Mouse (Mus musculus) limb, embryonic 14.5 days (tissue): ENCODE data around the gene Iglon5. TPM values are rescaled to one million over a fixed set of nuclear protein-coding genes. Genes with fewer than 3 reads are reported as not detected.

Experiments
- ATAC-seq: fragments of 200-750 bp; cut with Nextera tagmentation; 2 replicates; pipeline ENCODE4 v1.8.0; 2017; ENCODE audit warnings: low read depth, moderate number of reproducible peaks, moderate TSS enrichment; ENCODE audit not compliant: low FRiP score
- DNase-seq: peaks from one replicate; pipeline ENCODE4 v3.0.0-alpha.2; 2015; ENCODE audit warnings: low spot score
- H3K27ac ChIP-seq: fragments of 300-500 bp; sonication (generic); replicated peaks from 2 replicates; pipeline ENCODE4 v1.5.1; 2014; ENCODE audit warnings: low read depth, mild to moderate bottlenecking, low read length, moderate library complexity, mixed read lengths
- H3K27me3 ChIP-seq: fragments of 300-500 bp; sonication (generic); 2 replicates; pipeline ENCODE4 v1.6.1; 2014; ENCODE audit warnings: low read length, mixed read lengths; ENCODE audit not compliant: control insufficient read depth, insufficient read depth
- H3K36me3 ChIP-seq: fragments of 300-500 bp; sonication (generic); 2 replicates; pipeline ENCODE4 v1.6.1; 2014; ENCODE audit warnings: mild to moderate bottlenecking, low read length, moderate library complexity, mixed read lengths; ENCODE audit not compliant: control insufficient read depth, insufficient read depth
- H3K4me1 ChIP-seq: fragments of 300-500 bp; sonication (generic); 2 replicates; pipeline ENCODE4 v1.6.1; 2014; ENCODE audit warnings: antibody characterized with exemption, low read length, mixed read lengths; ENCODE audit not compliant: control insufficient read depth, insufficient read depth
- H3K4me2 ChIP-seq: fragments of 300-500 bp; sonication (generic); replicated peaks from 2 replicates; pipeline ENCODE4 v1.6.1; 2014; ENCODE audit warnings: low read depth, mild to moderate bottlenecking, low read length, moderate library complexity; ENCODE audit not compliant: severe bottlenecking
- H3K4me3 ChIP-seq: fragments of 300-500 bp; sonication (generic); replicated peaks from 2 replicates; pipeline ENCODE4 v1.5.1; 2014; ENCODE audit warnings: low read length
- H3K9ac ChIP-seq: fragments of 300-500 bp; sonication (generic); 2 replicates; pipeline ENCODE4 v1.6.1; 2014; ENCODE audit warnings: mild to moderate bottlenecking, low read depth, low read length, moderate library complexity; ENCODE audit not compliant: severe bottlenecking
- H3K9me3 ChIP-seq: fragments of 300-500 bp; sonication (generic); 2 replicates; pipeline ENCODE4 v1.6.1; 2016; ENCODE audit warnings: low read length; ENCODE audit not compliant: control insufficient read depth
- POLR2A ChIP-seq: fragments of 200-500 bp; IDR thresholded peaks from 2 replicates; pipeline ENCODE4 v1.8.0; 2012; ENCODE audit warnings: inconsistent platforms, mild to moderate bottlenecking, moderate library complexity, borderline replicate concordance; ENCODE audit not compliant: insufficient read depth, insufficient read length; ENCODE audit errors: extremely low read depth
- WGBS: fragments of 180-500 bp; shearing (Covaris S2); extraction: QIAGEN DNeasy Blood & Tissue Kit; methylation state at CpG from one replicate; pipeline ENCODE4 v1.1.7; 2014; 5-methylcytosine and 5-hydroxymethylcytosine counted together
- polyA plus RNA-seq, 2 experiments: library from polyadenylated mRNA; depleted of rRNA in 1 of 2; stranded (reverse) in 1 of 2; unstranded in 1 of 2; fragments of >200 nt; fragmentation: Nextera tagmentation in 1 of 2; extraction: Ambion mirVana in 1 of 2; gene quantifications; 2 replicates each; pipeline versions ENCODE4 v1.2.1 to v1.2.3; 2012 to 2014

Gene Iglon5
- polyA plus RNA-seq, 2 experiments = 1.1 to 25.1 TPM

GRCm38 (mm10) chr7:43495343-43496021, 5.6 kb upstream of the Iglon5 start:
- peak; percentile 33 for DNase-seq

GRCm38 (mm10) chr7:43490861-43491260, 986 bp upstream of the Iglon5 start:
- Histone ChIP-seq H3K4me1 (no peaks in the 10 kb centered on the region), H3K9me3 (no peaks in the 10 kb centered on the region), H3K4me3 (no peak overlapping the region; the same call in 1 of the 2 replicates), H3K36me3 (no peaks in the 10 kb centered on the region), H3K9ac (no peak overlapping the region), H3K27me3 (no peaks in the 10 kb centered on the region), H3K27ac (no peak overlapping the region), H3K4me2 (no peak overlapping the region)
- TF ChIP-seq POLR2A = no peak
- WGBS = 65% methylated on average over 9 of the region's 9 CpGs
- ATAC-seq (no peak), DNase-seq (no peak)

More at GRCm38 (mm10) chr7:43495343-43496021, 5.6 kb upstream of the Iglon5 start:
- Histone ChIP-seq H3K9me3 (no peaks in the 10 kb centered on the region), H3K4me2 (no peak overlapping the region), H3K9ac (no peak overlapping the region), H3K36me3 (no peaks in the 10 kb centered on the region), H3K27ac (no peak overlapping the region), H3K4me3 (no peak overlapping the region), H3K27me3 (no peaks in the 10 kb centered on the region), H3K4me1 (no peaks in the 10 kb centered on the region)
- 14% methylated on average over 21 of the region's 21 CpGs for WGBS
- TF ChIP-seq POLR2A = no peak
- ATAC-seq = no peak

- Histone ChIP-seq H3K36me3 (no peaks in the 10 kb centered on the region), H3K4me3 (peak overlapping the region; percentile 54), H3K9me3 (no peaks in the 10 kb centered on the region), H3K9ac (peak overlapping the region; percentile 77), H3K27me3 (no peaks in the 10 kb centered on the region), H3K27ac (no peak overlapping the region), H3K4me1 (no peaks in the 10 kb centered on the region), H3K4me2 (peak overlapping the region; percentile 82)
- no peak for TF ChIP-seq POLR2A
- WGBS = 0% methylated on average over 5 of the region's 13 CpGs
- ATAC-seq (peak; percentile 93), DNase-seq (peak; percentile 55)
Measured at GRCm38 (mm10) chr7:43490182-43490584, 308 bp upstream of the Iglon5 start.

- WGBS = 41% methylated on average over 5 of the region's 5 CpGs
- no peak overlapping the region for H3K9ac ChIP-seq
- H3K27me3 ChIP-seq = no peaks in the 10 kb centered on the region
- H3K4me3 ChIP-seq = no peak overlapping the region
- no peaks in the 10 kb centered on the region for H3K36me3 ChIP-seq
- TF ChIP-seq POLR2A = no peak
- no peak overlapping the region for H3K4me2 ChIP-seq
- no peaks in the 10 kb centered on the region for H3K9me3 ChIP-seq
- H3K27ac ChIP-seq = no peak overlapping the region
- DNase-seq (no peak), ATAC-seq (no peak)
- no peaks in the 10 kb centered on the region for H3K4me1 ChIP-seq
Measured at GRCm38 (mm10) chr7:43488646-43489045, 1.2 kb downstream of the Iglon5 start.

GRCm38 (mm10) chr7:43483236-43483635, 6.6 kb downstream of the Iglon5 start:
- H3K9me3 ChIP-seq = no peaks in the 10 kb centered on the region
- H3K4me2 ChIP-seq = no peak overlapping the region
- no peak overlapping the region for H3K27ac ChIP-seq
- ATAC-seq (no peak), DNase-seq (peak; percentile 33)
- no peaks in the 10 kb centered on the region for H3K4me1 ChIP-seq
- 0 out of 2 replicates have a peak, but pooled peaks cover 4% of the 10 kb centered on the region for H3K36me3 ChIP-seq
- H3K9ac ChIP-seq = no peak overlapping the region
- no peak for TF ChIP-seq POLR2A
- H3K27me3 ChIP-seq = 0 out of 2 replicates have a peak, but pooled peaks cover under 1% of the 10 kb centered on the region
- no peak overlapping the region for H3K4me3 ChIP-seq
- WGBS = 9% methylated on average over 10 of the region's 10 CpGs
